Mouse (Mus musculus) liver, adult 2 months (tissue): ENCODE results near the gene Srsf3. TPM values are rescaled to one million over a fixed set of nuclear protein-coding genes. Genes with fewer than 3 reads are reported as not detected.
A peak's percentile ranks its signal among the peaks of the same experiment; 100 is the strongest.

Experiments used
- DNase-seq: peaks from one replicate; pipeline ENCODE4 v3.0.0-alpha.2; 2011; ENCODE audit warnings: low read depth, low spot score; ENCODE audit errors: extremely low read depth
- H3K27ac ChIP-seq: fragments of 200-500 bp; replicated peaks from 2 replicates; pipeline ENCODE4 v1.5.1; 2012; ENCODE audit warnings: low read depth, mild to moderate bottlenecking, control low read depth, inconsistent platforms, low read length; ENCODE audit not compliant: insufficient read depth
- H3K27me3 ChIP-seq: fragments of 200-500 bp; 2 replicates; pipeline ENCODE4 v1.6.1; 2012; ENCODE audit warnings: mild to moderate bottlenecking, moderate library complexity, low read length, inconsistent platforms; ENCODE audit not compliant: control insufficient read depth, insufficient read depth
- H3K36me3 ChIP-seq: fragments of 200-500 bp; 2 replicates; pipeline ENCODE4 v1.6.1; 2012; ENCODE audit warnings: low read length, inconsistent platforms; ENCODE audit not compliant: control insufficient read depth, insufficient read depth
- H3K4me1 ChIP-seq: fragments of 200-500 bp; 2 replicates; pipeline ENCODE4 v1.6.1; 2011; ENCODE audit warnings: low read length; ENCODE audit not compliant: control insufficient read depth, insufficient read depth
- H3K4me3 ChIP-seq: fragments of 200-500 bp; 2 replicates; pipeline ENCODE4 v1.5.1; 2011; ENCODE audit warnings: low read depth, mild to moderate bottlenecking, control low read depth, low read length, moderate library complexity; ENCODE audit not compliant: insufficient read depth
- H3K79me2 ChIP-seq: fragments of 200-500 bp; 2 replicates; pipeline ENCODE4 v1.6.1; 2012; ENCODE audit warnings: inconsistent platforms, mild to moderate bottlenecking, low read length, moderate library complexity; ENCODE audit not compliant: control insufficient read depth, insufficient read depth
- H3K9ac ChIP-seq: fragments of 200-500 bp; 2 replicates; pipeline ENCODE4 v1.6.1; 2012; ENCODE audit warnings: low read depth, mild to moderate bottlenecking, control low read depth, inconsistent platforms, low read length
- CTCF ChIP-seq: fragments of 200-500 bp; IDR thresholded peaks from 2 replicates; pipeline ENCODE4 v1.5.1; 2011; ENCODE audit warnings: low read depth, low read length, control low read depth
- POLR2A ChIP-seq: fragments of 200-500 bp; IDR thresholded peaks from 2 replicates; pipeline ENCODE4 v1.6.1; 2011; ENCODE audit warnings: low read length, control low read depth; ENCODE audit not compliant: insufficient read depth; ENCODE audit errors: extremely low read depth
- WGBS: fragments of 180-500 bp; shearing (Covaris S2); methylation state at CpG from one replicate; pipeline ENCODE4 v1.1.7; 2018; 5-methylcytosine and 5-hydroxymethylcytosine counted together
- polyA plus RNA-seq: library from polyadenylated mRNA; depleted of rRNA; stranded (reverse); fragments of >200 nt; gene quantifications from 2 replicates; pipeline ENCODE4 v1.2.3, GENCODE M21; 2012
- total RNA-seq: library from RNA; depleted of rRNA; stranded (reverse); fragments of >200 nt; gene quantifications from 2 replicates; pipeline ENCODE4 v1.2.3, GENCODE M21; 2014

Gene Srsf3
- total and polyA plus RNA-seq, 2 experiments: 40.1 to 47.3 TPM

GRCm38 (mm10) chr17:29044146-29044924, 11.9 kb downstream of the Srsf3 start:
- H3K27me3 ChIP-seq: no peaks in the 10 kb centered on the region
- TF ChIP-seq POLR2A: no peak
- no peak for TF ChIP-seq CTCF

GRCm38 (mm10) chr17:29044925-29045319, 12.5 kb downstream of the Srsf3 start:
- Histone ChIP-seq H3K4me3 (no peak overlapping the region), H3K9ac (no peak overlapping the region), H3K27ac (peak overlapping the region; percentile 37), H3K4me1 (peaks cover 24% of the 10 kb centered on the region), H3K36me3 (peaks cover 28% of the 10 kb centered on the region), H3K27me3 (no peaks in the 10 kb centered on the region), H3K79me2 (no peaks in the 10 kb centered on the region)
- peak; percentile 65 for DNase-seq
- no peak for TF ChIP-seq CTCF
- TF ChIP-seq POLR2A: no peak
- 16% methylated on average over 1 of the region's 1 CpGs for WGBS

More at GRCm38 (mm10) chr17:29044146-29044924, 11.9 kb downstream of the Srsf3 start:
- Histone ChIP-seq H3K9ac (no peak overlapping the region), H3K4me1 (peaks cover 18% of the 10 kb centered on the region), H3K27ac (no peak overlapping the region), H3K79me2 (no peaks in the 10 kb centered on the region), H3K4me3 (no peak overlapping the region), H3K36me3 (peaks cover 33% of the 10 kb centered on the region)
- WGBS: 67% methylated on average over 6 of the region's 6 CpGs
- DNase-seq: no peak

- H3K79me2 ChIP-seq: no peaks in the 10 kb centered on the region
- H3K27ac ChIP-seq: peak overlapping the region; percentile 50; the same call in 1 of the 2 replicates
- 30% methylated on average over 12 of the region's 12 CpGs for WGBS
- H3K9ac ChIP-seq: no peak overlapping the region
- H3K4me3 ChIP-seq: no peak overlapping the region
- peaks cover 32% of the 10 kb centered on the region for H3K4me1 ChIP-seq
- TF ChIP-seq POLR2A (no peak), CTCF (no peak)
- peaks cover 19% of the 10 kb centered on the region for H3K36me3 ChIP-seq
- no peaks in the 10 kb centered on the region for H3K27me3 ChIP-seq
- peak; percentile 97 for DNase-seq
Observed at GRCm38 (mm10) chr17:29045741-29046530, 13.5 kb downstream of the Srsf3 start.

- no peak overlapping the region for H3K27ac ChIP-seq
- WGBS: 70% methylated on average over 3 of the region's 3 CpGs
- DNase-seq: no peak
- no peak overlapping the region for H3K9ac ChIP-seq
- H3K79me2 ChIP-seq: no peaks in the 10 kb centered on the region
- H3K27me3 ChIP-seq: no peaks in the 10 kb centered on the region
- H3K4me1 ChIP-seq: peaks cover 32% of the 10 kb centered on the region
- no peak for TF ChIP-seq CTCF
- no peak overlapping the region for H3K4me3 ChIP-seq
- H3K36me3 ChIP-seq: peaks cover 16% of the 10 kb centered on the region
Observed at GRCm38 (mm10) chr17:29046863-29047262, 14.4 kb downstream of the Srsf3 start.

- Histone ChIP-seq H3K4me1 (peaks cover 32% of the 10 kb centered on the region), H3K79me2 (no peaks in the 10 kb centered on the region), H3K27me3 (no peaks in the 10 kb centered on the region), H3K4me3 (no peak overlapping the region), H3K36me3 (peaks cover 12% of the 10 kb centered on the region), H3K27ac (no peak overlapping the region), H3K9ac (no peak overlapping the region)
- no peak for DNase-seq
- no peak for TF ChIP-seq POLR2A
- no peak for TF ChIP-seq CTCF
- WGBS: 90% methylated on average over 3 of the region's 3 CpGs
Observed at GRCm38 (mm10) chr17:29047697-29048514, 15.5 kb downstream of the Srsf3 start.
